Mouse (Mus musculus): ENCODE results near the gene Akap7. TPM values are rescaled to one million over a fixed set of nuclear protein-coding genes. Genes with fewer than 3 reads are reported as not detected.

Gene Akap7
- 20.9 and 21.3 TPM in 2 replicates for polyA plus RNA-seq (2015; fragmentation: Nextera tagmentation; extraction: Ambion mirVana)

DNA sequence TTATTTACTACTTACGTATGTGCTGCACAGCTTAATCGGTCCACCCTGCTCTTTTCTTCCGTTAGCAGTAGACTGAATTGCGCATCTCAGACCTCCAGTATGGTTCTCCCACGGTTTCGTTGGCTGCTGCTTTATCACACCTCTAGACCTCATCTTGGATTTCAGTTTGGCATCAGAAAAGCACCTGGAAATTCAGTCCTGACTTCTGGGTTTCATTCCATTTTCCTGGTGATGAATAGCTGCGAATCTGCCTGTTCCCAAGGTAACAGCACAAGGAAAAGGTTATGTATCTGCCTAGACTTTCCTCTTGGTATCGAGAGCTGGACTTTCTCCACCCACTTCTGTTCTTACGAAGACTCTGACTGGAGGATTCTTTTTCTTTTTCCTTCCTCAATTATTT, at the start of gene Akap7:
Gene Akap7, minus strand, starts transcription at position 101 of the 400 bp plus-strand sequence.
- Histone ChIP-seq H3K27me3 (no peaks in the 10 kb centered on the region), H3K4me2 (replicated peaks) (no peak within 1 kb of the TSS), H3K4me3 (replicated peaks) (no peak within 1 kb of the TSS), H3K27ac (no peak within 1 kb of the TSS), H3K4me1 (replicated peaks) (peaks cover 8% of the 10 kb centered on the region; the same call in 1 of the 2 replicates), H3K9ac (replicated peaks) (no peak within 1 kb of the TSS), H3K36me3 (no peaks in the 10 kb centered on the region), H3K9me3 (no peaks in the 10 kb centered on the region)
- 92% methylated on average over 9 of the region's 9 CpGs for WGBS
- ATAC-seq, result no peak

DNA sequence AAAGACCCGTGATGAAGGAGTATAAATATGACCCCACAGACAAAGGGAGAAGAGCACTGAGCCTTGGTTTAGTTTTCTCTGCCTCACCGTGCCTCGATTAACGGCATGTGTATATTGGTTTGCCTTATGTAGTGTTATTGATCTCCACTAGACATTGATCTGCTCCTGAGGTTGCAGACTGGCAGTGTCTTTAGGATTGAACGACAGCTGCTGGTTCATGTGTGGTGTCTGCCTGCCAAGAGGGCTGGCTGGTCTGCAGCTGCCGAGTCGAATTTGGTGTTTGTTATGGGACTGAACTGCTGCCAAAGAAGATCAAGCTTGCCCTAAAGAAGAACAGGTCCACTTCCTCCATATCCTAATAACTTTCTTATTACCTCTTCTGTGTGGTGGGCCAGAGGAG, 46.7 kb upstream of the Akap7 start:
- Histone ChIP-seq H3K4me1 (replicated peaks) (no peaks in the 10 kb centered on the region), H3K36me3 (no peaks in the 10 kb centered on the region), H3K27me3 (peaks cover 4% of the 10 kb centered on the region; the same call in 1 of the 2 replicates), H3K27ac (no peak overlapping the region), H3K4me3 (replicated peaks) (no peak overlapping the region), H3K9me3 (no peaks in the 10 kb centered on the region), H3K4me2 (replicated peaks) (no peak overlapping the region), H3K9ac (replicated peaks) (no peak overlapping the region)
- ATAC-seq, result no peak
- WGBS, result 94% methylated on average over 7 of the region's 7 CpGs

DNA sequence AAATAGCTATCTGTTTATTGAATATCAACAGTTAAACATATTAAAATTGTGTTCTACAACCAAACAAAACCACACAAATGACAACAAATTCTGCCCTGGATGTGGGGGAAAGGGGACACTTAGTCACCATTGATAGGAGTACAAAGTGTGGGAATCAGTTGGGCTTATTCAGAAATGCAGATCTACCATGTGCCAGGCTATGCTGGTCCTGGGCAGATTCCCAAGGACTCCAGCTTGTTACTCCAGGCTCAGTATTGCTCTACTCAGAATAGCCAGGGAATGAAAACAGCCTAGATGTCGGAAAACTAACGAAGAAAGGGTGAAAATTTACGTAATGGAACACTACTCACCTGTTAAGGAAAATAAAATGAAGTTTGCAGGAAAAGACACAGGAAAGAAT, 46.3 kb upstream of the Akap7 start:
- Histone ChIP-seq H3K4me1 (replicated peaks) (no peaks in the 10 kb centered on the region), H3K4me2 (replicated peaks) (no peak overlapping the region), H3K27me3 (peaks cover 4% of the 10 kb centered on the region; the same call in 1 of the 2 replicates), H3K9me3 (no peaks in the 10 kb centered on the region), H3K36me3 (no peaks in the 10 kb centered on the region), H3K27ac (no peak overlapping the region), H3K4me3 (replicated peaks) (no peak overlapping the region), H3K9ac (replicated peaks) (no peak overlapping the region)
- ATAC-seq, result no peak
- 93% methylated on average over 3 of the region's 3 CpGs for WGBS

DNA sequence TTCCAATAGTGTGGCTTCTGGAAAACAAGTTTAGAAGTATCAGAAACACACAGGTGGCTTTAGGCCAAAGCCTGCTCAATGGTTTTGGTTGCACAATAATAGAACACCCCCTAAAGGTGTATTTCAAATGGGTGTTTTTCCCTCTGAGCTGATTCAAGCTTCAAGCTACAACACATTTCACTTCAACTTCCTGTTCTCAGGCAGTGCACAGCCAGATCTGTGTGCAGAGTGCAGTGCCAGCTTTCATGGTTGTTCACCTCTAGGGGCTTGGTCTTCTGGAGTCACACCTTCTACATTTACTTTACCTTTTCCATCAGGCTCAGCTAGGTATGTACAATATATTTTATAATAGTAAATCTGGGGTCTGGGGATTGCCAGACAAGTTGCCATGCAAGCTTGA, 35.1 kb upstream of the Akap7 start:
- no peak overlapping the region for H3K27ac ChIP-seq
- H3K4me1 ChIP-seq (replicated peaks), result no peaks in the 10 kb centered on the region
- no peak for ATAC-seq
- no peaks in the 10 kb centered on the region; the same call in 1 of the 2 replicates for H3K9me3 ChIP-seq
- no peak overlapping the region for H3K4me3 ChIP-seq (replicated peaks)
- no peaks in the 10 kb centered on the region for H3K36me3 ChIP-seq
- no peaks in the 10 kb centered on the region for H3K27me3 ChIP-seq
- no peak overlapping the region for H3K9ac ChIP-seq (replicated peaks)
- no peak overlapping the region for H3K4me2 ChIP-seq (replicated peaks)

DNA sequence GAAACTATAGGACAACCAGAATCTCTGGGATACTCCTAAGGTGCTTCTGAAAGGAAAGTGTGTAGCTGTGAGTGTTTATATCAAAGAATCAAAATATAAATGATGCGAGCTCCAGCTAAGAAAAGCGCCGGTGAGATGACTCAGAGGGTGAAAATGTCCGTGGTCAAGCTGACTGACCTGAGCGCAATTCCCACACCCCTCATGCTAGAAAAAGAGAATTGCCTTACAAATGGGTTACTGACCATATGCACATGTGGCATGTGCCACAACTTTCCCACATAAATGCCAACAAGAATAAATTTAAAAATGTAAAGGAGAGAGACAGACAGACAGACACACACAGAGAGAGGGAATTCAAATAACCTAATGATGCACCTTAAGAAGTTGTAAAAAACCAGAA, 33.0 kb upstream of the Akap7 start:
- no peak overlapping the region for H3K9ac ChIP-seq (replicated peaks)
- H3K36me3 ChIP-seq, result no peaks in the 10 kb centered on the region
- H3K4me2 ChIP-seq (replicated peaks), result no peak overlapping the region
- no peak overlapping the region for H3K27ac ChIP-seq
- H3K27me3 ChIP-seq, result no peaks in the 10 kb centered on the region
- H3K9me3 ChIP-seq, result no peaks in the 10 kb centered on the region; the same call in 1 of the 2 replicates
- no peaks in the 10 kb centered on the region for H3K4me1 ChIP-seq (replicated peaks)
- WGBS, result 95% methylated on average over 5 of the region's 5 CpGs
- no peak overlapping the region for H3K4me3 ChIP-seq (replicated peaks)
- ATAC-seq, result no peak

DNA sequence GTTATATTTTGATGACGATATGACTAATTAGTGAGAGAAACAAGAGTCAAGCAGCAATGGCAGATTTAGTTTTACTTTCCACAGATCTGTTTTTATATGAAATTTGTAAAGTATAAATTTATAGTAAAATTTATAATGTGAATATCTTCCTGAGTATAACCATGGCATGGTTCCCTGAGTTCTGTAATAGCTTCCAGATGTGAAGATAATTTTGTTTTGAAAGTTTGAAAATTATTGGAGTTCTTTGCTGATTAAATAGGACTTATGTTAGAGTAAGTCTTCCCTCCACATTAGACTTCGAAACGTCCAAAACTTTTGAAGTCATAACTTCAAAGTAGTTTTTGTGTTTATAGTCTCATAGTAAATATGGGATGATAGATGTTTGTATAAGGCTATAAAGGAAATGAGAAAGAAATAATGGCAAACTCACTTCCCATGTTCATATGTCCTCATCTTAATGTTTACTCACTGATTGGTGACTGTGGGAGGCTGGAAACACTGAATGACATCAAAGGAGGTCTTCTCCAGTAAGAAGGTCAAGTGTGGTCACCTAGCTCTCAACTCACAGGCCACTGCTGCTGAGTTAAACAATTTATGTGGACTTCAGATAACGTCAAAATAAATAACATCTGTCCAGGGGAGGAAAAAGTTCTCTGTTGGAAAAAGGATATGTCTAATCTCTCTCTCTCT, 25.9 kb upstream of the Akap7 start:
- Histone ChIP-seq H3K4me2 (replicated peaks) (no peak overlapping the region), H3K27ac (no peak overlapping the region), H3K36me3 (no peaks in the 10 kb centered on the region), H3K9me3 (no peaks in the 10 kb centered on the region), H3K27me3 (no peaks in the 10 kb centered on the region), H3K4me3 (replicated peaks) (no peak overlapping the region), H3K9ac (replicated peaks) (no peak overlapping the region), H3K4me1 (replicated peaks) (0 out of 2 replicates have a peak, but pooled peaks cover 3% of the 10 kb centered on the region)
- ATAC-seq, result no peak
- WGBS, result 81% methylated on average over 4 of the region's 4 CpGs

- Histone ChIP-seq H3K36me3 (no peaks in the 10 kb centered on the region), H3K9me3 (no peaks in the 10 kb centered on the region), H3K27me3 (no peaks in the 10 kb centered on the region), H3K9ac (replicated peaks) (no peak overlapping the region), H3K27ac (no peak overlapping the region), H3K4me1 (replicated peaks) (0 out of 2 replicates have a peak, but pooled peaks cover 3% of the 10 kb centered on the region), H3K4me2 (replicated peaks) (no peak overlapping the region), H3K4me3 (replicated peaks) (no peak overlapping the region)
- no peak for ATAC-seq
- WGBS, result 59% methylated on average over 9 of the region's 9 CpGs
Measured at GRCm38 (mm10) chr10:25331321-25332049, 23.8 kb upstream of the Akap7 start.

- Histone ChIP-seq H3K27me3 (no peaks in the 10 kb centered on the region), H3K9me3 (no peaks in the 10 kb centered on the region), H3K4me3 (replicated peaks) (no peak overlapping the region), H3K27ac (no peak overlapping the region), H3K4me2 (replicated peaks) (no peak overlapping the region), H3K36me3 (no peaks in the 10 kb centered on the region), H3K9ac (replicated peaks) (no peak overlapping the region), H3K4me1 (replicated peaks) (0 out of 2 replicates have a peak, but pooled peaks cover 3% of the 10 kb centered on the region)
- 90% methylated on average over 7 of the region's 7 CpGs for WGBS
- no peak for ATAC-seq
Measured at GRCm38 (mm10) chr10:25330094-25330493, 22.4 kb upstream of the Akap7 start.

DNA sequence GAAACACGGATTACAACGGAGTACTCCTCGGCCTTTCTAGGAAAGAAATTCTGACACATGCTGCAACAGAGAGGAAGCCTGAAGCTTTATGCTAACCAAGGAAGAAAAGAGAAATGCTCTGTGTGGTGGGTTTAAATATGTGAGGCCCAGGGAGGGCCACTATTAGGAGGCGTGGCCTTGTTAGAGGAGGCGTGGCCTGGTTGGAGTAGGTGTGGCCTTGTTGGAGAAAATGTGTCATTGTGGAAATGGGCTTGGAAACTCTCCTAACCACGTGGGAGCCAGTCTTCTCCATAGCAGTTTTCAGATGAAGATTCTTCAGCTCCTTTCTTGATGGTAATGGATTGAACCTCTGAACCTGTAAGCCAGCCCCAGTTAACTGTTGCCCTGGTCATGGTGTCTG, 19.8 kb upstream of the Akap7 start:
- H3K9ac ChIP-seq (replicated peaks), result no peak overlapping the region
- no peaks in the 10 kb centered on the region for H3K36me3 ChIP-seq
- no peaks in the 10 kb centered on the region for H3K27me3 ChIP-seq
- no peak overlapping the region for H3K27ac ChIP-seq
- no peak overlapping the region for H3K4me3 ChIP-seq (replicated peaks)
- H3K4me2 ChIP-seq (replicated peaks), result no peak overlapping the region
- no peak for ATAC-seq
- H3K9me3 ChIP-seq, result no peaks in the 10 kb centered on the region
- H3K4me1 ChIP-seq (replicated peaks), result 0 out of 2 replicates have a peak, but pooled peaks cover 3% of the 10 kb centered on the region
- 80% methylated on average over 6 of the region's 6 CpGs for WGBS

DNA sequence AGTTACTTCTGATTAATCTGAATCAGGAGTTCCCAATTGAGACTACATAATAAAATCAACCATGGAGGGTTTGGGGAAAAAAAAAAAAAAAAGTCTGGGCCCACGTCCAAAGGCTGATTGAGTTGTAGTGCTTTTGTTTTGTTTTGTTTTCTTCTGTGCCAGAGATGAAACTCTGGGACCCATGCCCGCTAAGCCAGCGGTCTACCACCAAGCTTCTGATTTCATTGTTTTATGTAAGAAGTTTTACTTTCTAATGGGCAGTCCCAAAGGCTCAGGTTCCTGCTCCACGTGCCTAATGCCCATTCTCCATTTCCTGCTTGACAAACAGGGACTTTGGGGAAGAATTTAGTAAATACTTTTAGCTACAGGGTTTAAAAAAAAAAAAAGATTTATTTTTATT, 18.0 kb upstream of the Akap7 start:
- Histone ChIP-seq H3K27ac (no peak overlapping the region), H3K4me3 (replicated peaks) (no peak overlapping the region), H3K9me3 (no peaks in the 10 kb centered on the region), H3K4me2 (replicated peaks) (no peak overlapping the region), H3K9ac (replicated peaks) (no peak overlapping the region), H3K4me1 (replicated peaks) (no peaks in the 10 kb centered on the region), H3K27me3 (no peaks in the 10 kb centered on the region), H3K36me3 (no peaks in the 10 kb centered on the region)
- 56% methylated on average over 4 of the region's 4 CpGs for WGBS
- ATAC-seq, result no peak

DNA sequence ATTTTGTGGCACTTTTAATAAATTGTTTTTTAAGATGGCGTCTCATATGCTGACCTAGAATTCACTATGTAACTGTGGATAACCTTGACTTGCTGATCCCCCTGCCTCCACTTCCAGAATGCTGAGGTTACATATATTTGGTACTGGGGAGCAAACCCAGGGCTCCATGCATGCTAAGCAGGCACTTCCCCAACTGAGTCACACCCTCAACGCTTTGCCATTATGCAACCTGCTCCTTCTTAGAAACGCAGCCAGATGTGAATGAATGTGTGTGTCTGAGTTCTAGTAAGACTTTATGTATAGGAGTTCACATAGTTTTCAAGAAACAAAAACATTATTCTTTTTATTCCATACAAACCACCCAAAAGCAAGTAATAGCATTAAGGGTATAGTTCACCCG, 13.5 kb upstream of the Akap7 start:
- no peaks in the 10 kb centered on the region for H3K27me3 ChIP-seq
- no peak for ATAC-seq
- H3K9ac ChIP-seq (replicated peaks), result no peak overlapping the region
- no peak overlapping the region for H3K27ac ChIP-seq
- no peaks in the 10 kb centered on the region for H3K36me3 ChIP-seq
- H3K9me3 ChIP-seq, result no peaks in the 10 kb centered on the region
- WGBS, result 86% methylated on average over 4 of the region's 4 CpGs
- H3K4me1 ChIP-seq (replicated peaks), result peaks cover 5% of the 10 kb centered on the region; the same call in 1 of the 2 replicates
- no peak overlapping the region for H3K4me2 ChIP-seq (replicated peaks)
- H3K4me3 ChIP-seq (replicated peaks), result no peak overlapping the region

- Histone ChIP-seq H3K9me3 (no peaks in the 10 kb centered on the region), H3K36me3 (no peaks in the 10 kb centered on the region), H3K4me3 (replicated peaks) (no peak overlapping the region), H3K9ac (replicated peaks) (no peak overlapping the region), H3K4me2 (replicated peaks) (no peak overlapping the region), H3K27me3 (no peaks in the 10 kb centered on the region), H3K27ac (no peak overlapping the region), H3K4me1 (replicated peaks) (peaks cover 7% of the 10 kb centered on the region; the same call in 1 of the 2 replicates)
- no peak for ATAC-seq
Measured at GRCm38 (mm10) chr10:25319531-25319930, 11.9 kb upstream of the Akap7 start.
